Mouse (Mus musculus) neural tube, embryonic 12.5 days (tissue): ENCODE measurements around the gene Sgo1. TPM values are rescaled to one million over a fixed set of nuclear protein-coding genes. Genes with fewer than 3 reads are reported as not detected.

ENCODE experiments used
- ATAC-seq: fragments of 200-750 bp; cut with Nextera tagmentation; 2 replicates; pipeline ENCODE4 v1.8.0; 2017; ENCODE audit warnings: low read depth, mild to moderate bottlenecking, moderate TSS enrichment, moderate library complexity; ENCODE audit not compliant: low FRiP score
- H3K27ac ChIP-seq: fragments of 300-500 bp; sonication (generic); 2 replicates; pipeline ENCODE4 v1.5.1; 2016
- H3K27me3 ChIP-seq: fragments of 300-500 bp; sonication (generic); replicated peaks from 2 replicates; pipeline ENCODE4 v1.6.1; 2016; ENCODE audit warnings: mild to moderate bottlenecking
- H3K36me3 ChIP-seq: fragments of 300-500 bp; sonication (generic); 2 replicates; pipeline ENCODE4 v1.6.1; 2016; ENCODE audit warnings: mild to moderate bottlenecking
- H3K4me1 ChIP-seq: fragments of 300-500 bp; sonication (generic); 2 replicates; pipeline ENCODE4 v1.6.1; 2016
- H3K4me2 ChIP-seq: fragments of 300-500 bp; sonication (generic); replicated peaks from 2 replicates; pipeline ENCODE4 v1.6.1; 2016; ENCODE audit warnings: mild to moderate bottlenecking
- H3K4me3 ChIP-seq: fragments of 300-500 bp; sonication (generic); 2 replicates; pipeline ENCODE4 v1.5.1; 2016
- H3K9ac ChIP-seq: fragments of 300-500 bp; sonication (generic); 2 replicates; pipeline ENCODE4 v1.6.1; 2016; ENCODE audit warnings: mild to moderate bottlenecking
- H3K9me3 ChIP-seq: fragments of 300-500 bp; sonication (generic); 2 replicates; pipeline ENCODE4 v1.6.1; 2016; ENCODE audit warnings: mild to moderate bottlenecking
- WGBS: fragments of 180-500 bp; shearing (Covaris S2); methylation state at CpG from one replicate; pipeline ENCODE4 v1.1.7; 2016; 5-methylcytosine and 5-hydroxymethylcytosine counted together
- polyA plus RNA-seq: library from polyadenylated mRNA; unstranded; fragments of >200 nt; fragmentation: Nextera tagmentation; extraction: Ambion mirVana; gene quantifications from 2 replicates; pipeline ENCODE4 v1.2.1, GENCODE M21; 2016

The Sgo1 gene
- polyA plus RNA-seq, 1 experiment from 2014 or later: 27.4 TPM

DNA sequence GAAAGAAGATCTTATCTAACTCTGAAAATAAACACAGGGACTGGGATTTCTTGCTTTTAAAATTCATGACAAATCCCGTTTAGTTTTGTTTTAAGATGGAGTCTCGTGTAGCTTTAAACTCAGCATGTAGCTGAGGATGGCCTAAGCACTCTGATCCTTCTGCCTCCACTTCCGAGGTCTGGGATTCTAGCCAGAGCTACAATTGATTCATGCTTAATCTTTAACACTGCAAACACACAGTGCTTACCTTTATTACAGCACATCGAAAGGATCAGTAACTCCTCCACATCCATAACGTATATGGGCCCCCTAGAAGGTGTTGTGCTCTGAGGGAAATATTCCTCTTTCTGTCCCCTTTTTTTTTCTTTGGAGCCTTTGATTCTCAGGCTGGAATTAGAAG, 61.0 kb downstream of the Sgo1 start:
- no peak overlapping the region for H3K4me3 ChIP-seq
- WGBS: 83% methylated on average over 5 of the region's 5 CpGs
- H3K27ac ChIP-seq: no peak overlapping the region
- H3K27me3 ChIP-seq: no peaks in the 10 kb centered on the region
- no peak overlapping the region for H3K9ac ChIP-seq
- H3K4me2 ChIP-seq: no peak overlapping the region
- H3K4me1 ChIP-seq: no peaks in the 10 kb centered on the region
- no peak for ATAC-seq
- H3K9me3 ChIP-seq: no peaks in the 10 kb centered on the region
- H3K36me3 ChIP-seq: peaks cover 16% of the 10 kb centered on the region

DNA sequence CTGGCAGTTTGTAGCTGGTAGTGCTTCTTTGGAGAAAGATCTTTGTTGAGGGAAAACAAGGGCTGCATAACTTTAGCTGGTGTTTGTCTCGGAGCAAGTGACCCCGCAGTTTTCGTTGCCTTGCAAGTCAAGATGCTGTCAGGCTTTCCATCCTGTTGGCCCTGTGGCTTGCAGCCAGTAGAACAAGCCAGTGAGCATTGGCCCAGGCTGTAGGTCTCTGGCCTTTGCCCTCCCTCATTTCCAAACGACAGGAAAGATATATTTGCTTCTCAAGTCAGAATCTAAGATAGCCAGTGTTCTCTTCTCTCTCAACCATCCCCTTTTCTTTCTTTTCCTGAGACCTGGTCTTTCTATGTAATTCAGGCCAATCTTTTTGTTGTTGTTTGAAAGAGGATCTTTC, 61.6 kb downstream of the Sgo1 start:
- 82% methylated on average over 4 of the region's 4 CpGs for WGBS
- Histone ChIP-seq H3K36me3 (peaks cover 11% of the 10 kb centered on the region), H3K27ac (no peak overlapping the region), H3K9me3 (no peaks in the 10 kb centered on the region), H3K4me2 (no peak overlapping the region), H3K9ac (no peak overlapping the region), H3K27me3 (no peaks in the 10 kb centered on the region), H3K4me1 (no peaks in the 10 kb centered on the region), H3K4me3 (no peak overlapping the region)
- no peak for ATAC-seq

DNA sequence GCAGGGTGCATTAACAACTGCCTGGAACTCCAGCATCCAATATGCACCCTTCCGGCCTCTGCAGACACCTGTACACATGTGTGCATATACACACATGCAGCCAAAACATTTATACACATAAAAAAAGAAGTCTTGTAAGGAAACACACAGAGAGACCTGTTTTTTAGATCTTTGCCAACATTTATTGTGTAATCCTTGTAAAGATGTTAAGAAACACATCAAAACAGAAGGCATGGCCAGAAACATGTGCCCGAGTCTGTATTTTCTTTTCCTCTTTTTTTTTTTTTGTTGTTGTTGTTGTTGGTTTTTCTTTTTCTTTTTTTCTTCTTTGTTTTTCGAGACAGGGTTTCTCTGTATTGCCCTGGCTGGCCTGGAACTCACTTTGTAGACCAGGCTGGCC, 63.0 kb downstream of the Sgo1 start:
- ATAC-seq: no peak
- no peak overlapping the region for H3K4me2 ChIP-seq
- no peak overlapping the region for H3K4me3 ChIP-seq
- H3K9ac ChIP-seq: no peak overlapping the region
- WGBS: 85% methylated on average over 3 of the region's 3 CpGs
- no peaks in the 10 kb centered on the region for H3K9me3 ChIP-seq
- H3K4me1 ChIP-seq: no peaks in the 10 kb centered on the region
- H3K27ac ChIP-seq: no peak overlapping the region
- H3K36me3 ChIP-seq: peaks cover 10% of the 10 kb centered on the region
- no peaks in the 10 kb centered on the region for H3K27me3 ChIP-seq

Other genes starting within 250 kb of the Sgo1 start
- 0.37 and 0.46 TPM in 2 replicates for gene Efhb, start 226.0 kb downstream of the Sgo1 start, polyA plus RNA-seq
- gene Rab5a, start 210.1 kb downstream of the Sgo1 start, polyA plus RNA-seq: 124 and 140 TPM in 2 replicates
- gene Pp2d1, start 149.9 kb downstream of the Sgo1 start, polyA plus RNA-seq: 0.30 and 0.45 TPM in 2 replicates
- gene Kat2b, start 122.5 kb downstream of the Sgo1 start, polyA plus RNA-seq: 3.9 and 7.1 TPM in 2 replicates
- gene Sult1c2, start 157.0 kb upstream of the Sgo1 start, polyA plus RNA-seq: not detected in 2 replicates